Mouse (Mus musculus) CH12.LX (cell line): ENCODE results near the gene Npas1. TPM values are rescaled to one million over a fixed set of nuclear protein-coding genes. Genes with fewer than 3 reads are reported as not detected.

Experiments
- DNase-seq: peaks from one replicate; pipeline ENCODE4 v3.0.0-alpha.2; 2013; ENCODE audit errors: extremely low read depth
- H3K27ac ChIP-seq: 2 replicates; pipeline ENCODE4 v1.5.1; 2012; ENCODE audit warnings: low read depth, mild to moderate bottlenecking, control low read depth, moderate library complexity; ENCODE audit not compliant: insufficient read depth
- H3K27me3 ChIP-seq: replicated peaks from 2 replicates; pipeline ENCODE3; 2012; ENCODE audit warnings: inconsistent platforms
- H3K36me3 ChIP-seq, 2 experiments: replicated peaks in 1 of 2; 2 replicates each; pipeline versions ENCODE3 to v1.6.1; 2012; ENCODE audit warnings: inconsistent platforms in 1 of 2, low read length in 1 of 2, mild to moderate bottlenecking in 1 of 2, mixed read lengths in 1 of 2, moderate library complexity in 1 of 2; ENCODE audit not compliant: control insufficient read depth in 1 of 2, insufficient read depth in 1 of 2
- H3K4me1 ChIP-seq, 2 experiments: 2 replicates each; pipeline ENCODE4 v1.6.1; 2012; ENCODE audit warnings: inconsistent platforms in 1 of 2, moderate library complexity in 1 of 2; ENCODE audit not compliant: insufficient read depth in 2 of 2, control insufficient read depth in 1 of 2
- H3K4me2 ChIP-seq: 2 replicates; pipeline ENCODE4 v1.6.1; 2012; ENCODE audit warnings: low read depth, mild to moderate bottlenecking, control low read depth; ENCODE audit not compliant: poor library complexity, insufficient read depth, severe bottlenecking
- H3K4me3 ChIP-seq, 3 experiments: fragments of 150-350 bp in 1 of 3; sonication (generic) in 1 of 3; replicated peaks in 1 of 3; 2 replicates each; pipeline versions ENCODE3 to v1.5.1; 2011 to 2012; ENCODE audit warnings: low read depth in 2 of 3, low read length in 2 of 3, mild to moderate bottlenecking in 2 of 3, moderate library complexity in 2 of 3, control low read depth in 1 of 3, improper control_type of control experiment in 1 of 3, inconsistent platforms in 1 of 3, mixed read lengths in 1 of 3; ENCODE audit not compliant: poor library complexity in 1 of 3
- H3K79me2 ChIP-seq: replicated peaks from 2 replicates; pipeline ENCODE4 v1.6.1; 2012; ENCODE audit warnings: mild to moderate bottlenecking, moderate library complexity; ENCODE audit not compliant: control insufficient read depth, poor library complexity, insufficient read depth, severe bottlenecking; ENCODE audit errors: extremely low read depth
- H3K9ac ChIP-seq: 2 replicates; pipeline ENCODE4 v1.6.1; 2012; ENCODE audit warnings: low read depth, mild to moderate bottlenecking, control low read depth, moderate library complexity; ENCODE audit not compliant: insufficient read depth
- H3K9me3 ChIP-seq: replicated peaks from 2 replicates; pipeline ENCODE3; 2012; ENCODE audit warnings: low read length, inconsistent platforms, mixed read lengths
- BHLHE40 ChIP-seq: IDR thresholded peaks from 2 replicates; pipeline ENCODE4 v1.6.1; 2011; ENCODE audit warnings: mild to moderate bottlenecking, low read depth, low read length, improper control_type of control experiment
- CHD1 ChIP-seq: IDR thresholded peaks from 2 replicates; pipeline ENCODE4 v1.6.1; 2012; ENCODE audit warnings: low read depth, low read length, improper control_type of control experiment, inconsistent platforms
- CHD2 ChIP-seq: IDR thresholded peaks from 2 replicates; pipeline ENCODE4 v1.6.1; 2011; ENCODE audit warnings: low read length, improper control_type of control experiment
- CTCF ChIP-seq, 2 experiments: IDR thresholded peaks in 1 of 2; conservative IDR thresholded peaks in 1 of 2; 2 replicates each; pipeline ENCODE4 v1.5.1; 2011 to 2012; ENCODE audit warnings: low read depth in 2 of 2, low read length in 2 of 2, improper control_type of control experiment in 1 of 2, inconsistent platforms in 1 of 2, mild to moderate bottlenecking in 1 of 2, moderate library complexity in 1 of 2
- E2F4 ChIP-seq: IDR thresholded peaks from 2 replicates; pipeline ENCODE4 v1.6.1; 2011; ENCODE audit warnings: low read depth, low read length, improper control_type of control experiment; ENCODE audit not compliant: insufficient replicate concordance
- ELF1 ChIP-seq: IDR thresholded peaks from 2 replicates; pipeline ENCODE4 v1.6.1; 2014; ENCODE audit warnings: low read depth, mild to moderate bottlenecking, inconsistent platforms, low read length, improper control_type of control experiment
- ETS1 ChIP-seq: conservative IDR thresholded peaks from 2 replicates; pipeline ENCODE4 v1.6.1; 2012; ENCODE audit warnings: low read depth, mild to moderate bottlenecking, inconsistent platforms, low read length, improper control_type of control experiment, moderate library complexity
- GABPA ChIP-seq: IDR thresholded peaks from 2 replicates; pipeline ENCODE4 v1.6.1; 2012; ENCODE audit warnings: low read depth, low read length, improper control_type of control experiment, inconsistent platforms; ENCODE audit not compliant: insufficient replicate concordance
- HCFC1 ChIP-seq: IDR thresholded peaks from 2 replicates; pipeline ENCODE4 v1.6.1; 2012; ENCODE audit warnings: low read depth, mild to moderate bottlenecking, inconsistent platforms, low read length, improper control_type of control experiment
- IRF4 ChIP-seq: IDR thresholded peaks from 2 replicates; pipeline ENCODE4 v1.6.1; 2014; ENCODE audit warnings: low read depth, mild to moderate bottlenecking, inconsistent platforms, low read length, improper control_type of control experiment
- KAT2A ChIP-seq: IDR thresholded peaks from 2 replicates; pipeline ENCODE4 v1.6.1; 2012; ENCODE audit warnings: low read length, improper control_type of control experiment, inconsistent platforms; ENCODE audit not compliant: insufficient replicate concordance
- MAX ChIP-seq: IDR thresholded peaks from 2 replicates; pipeline ENCODE4 v1.6.1; 2011; ENCODE audit warnings: low read length, improper control_type of control experiment
- MXI1 ChIP-seq: IDR thresholded peaks from 2 replicates; pipeline ENCODE4 v1.6.1; 2011; ENCODE audit warnings: mild to moderate bottlenecking, low read depth, low read length, improper control_type of control experiment
- NELFE ChIP-seq: IDR thresholded peaks from 2 replicates; pipeline ENCODE4 v1.6.1; 2011; ENCODE audit warnings: low read depth, low read length, improper control_type of control experiment
- NRF1 ChIP-seq: IDR thresholded peaks from 2 replicates; pipeline ENCODE4 v1.6.1; 2014; ENCODE audit warnings: low read depth, mild to moderate bottlenecking, inconsistent platforms, low read length, improper control_type of control experiment, moderate library complexity
- POLR2A ChIP-seq: IDR thresholded peaks from 2 replicates; pipeline ENCODE4 v1.6.1; 2011; ENCODE audit warnings: low read depth, mild to moderate bottlenecking, improper control_type of control experiment, low read length
- POLR2AphosphoS2 ChIP-seq: IDR thresholded peaks from 2 replicates; pipeline ENCODE4 v1.6.1; 2011; ENCODE audit warnings: low read depth, low read length, improper control_type of control experiment
- USF1 ChIP-seq: IDR thresholded peaks from 2 replicates; pipeline ENCODE4 v1.6.1; 2014; ENCODE audit warnings: low read depth, mild to moderate bottlenecking, inconsistent platforms, low read length, improper control_type of control experiment
- dilution Hi-C: fragments of 300-500 bp; cut with MboI; formaldehyde crosslinking; loops from 2 replicates; pipeline ENCODE4 v1.14.3; 2020; ENCODE audit warnings: low sequenced_read_pairs; ENCODE audit not compliant: extremely low pct_unique_long_range_greater_than_20kb, extremely low pct_ligation_motif_present
- in situ Hi-C: fragments of 300-500 bp; cut with MboI; formaldehyde crosslinking; loops from 3 replicates; pipeline ENCODE4 v1.14.3; 2019; ENCODE audit warnings: low sequenced_read_pairs, low pct_ligation_motif_present, low pct_unique_long_range_greater_than_20kb, mixed read lengths
- polyA plus RNA-seq: library from polyadenylated mRNA; unstranded; fragments of >175 nt; gene quantifications from 2 replicates; pipeline ENCODE4 v1.2.1, GENCODE M21; 2012; ENCODE audit warnings: low read depth; ENCODE audit not compliant: insufficient read length
- total RNA-seq, 2 experiments: library from RNA; depleted of rRNA; stranded (reverse); fragments of 300-350 nt in 1 of 2; fragments of >200 nt in 1 of 2; gene quantifications; 2 replicates each; pipeline ENCODE4 v1.2.3; 2012 to 2014

Npas1 gene
- total and polyA plus RNA-seq, 3 experiments: 0.08 to 0.56 TPM; not detected in 1

DNA sequence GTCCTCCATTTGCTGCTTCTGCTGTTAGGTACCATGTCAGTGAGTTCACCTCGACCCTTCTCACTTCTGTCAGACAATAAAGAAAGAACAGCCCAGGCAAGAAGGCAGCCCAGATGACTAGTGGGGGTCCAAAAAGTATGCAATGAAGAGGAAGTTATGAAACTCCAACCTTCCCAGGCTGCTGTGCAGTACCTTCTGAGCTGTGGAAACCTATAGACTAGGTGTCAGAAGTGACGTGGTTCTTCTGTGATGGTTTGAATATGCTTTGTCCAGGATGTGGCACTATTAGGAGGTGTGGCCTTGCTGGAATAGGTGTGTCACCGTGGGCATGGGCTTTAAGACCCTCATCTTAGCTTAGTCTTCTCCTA is 27.7 kb upstream of the Npas1 start:
- dilution Hi-C loops (no loop called here), in situ Hi-C loops (loop anchor here (5.0 kb wide), 1 partner anchor 112 kb away; no protein-coding TSS in a partner anchor)
- Histone ChIP-seq H3K9me3 (no peaks in the 10 kb centered on the region), H3K4me1 (peaks cover 0 to 11% of the 10 kb centered on the region in 2 experiments; a peak in 2 of 4 replicates), H3K27ac (no peak overlapping the region), H3K4me2 (no peak overlapping the region), H3K4me3 (no peak overlapping the region), H3K9ac (no peak overlapping the region), H3K27me3 (no peaks in the 10 kb centered on the region), H3K36me3 (peaks cover 41 to 68% of the 10 kb centered on the region in 2 experiments), H3K79me2 (no peaks in the 10 kb centered on the region)
- TF ChIP-seq HCFC1: no peak
- no peak for TF ChIP-seq ELF1
- no peak for DNase-seq

DNA sequence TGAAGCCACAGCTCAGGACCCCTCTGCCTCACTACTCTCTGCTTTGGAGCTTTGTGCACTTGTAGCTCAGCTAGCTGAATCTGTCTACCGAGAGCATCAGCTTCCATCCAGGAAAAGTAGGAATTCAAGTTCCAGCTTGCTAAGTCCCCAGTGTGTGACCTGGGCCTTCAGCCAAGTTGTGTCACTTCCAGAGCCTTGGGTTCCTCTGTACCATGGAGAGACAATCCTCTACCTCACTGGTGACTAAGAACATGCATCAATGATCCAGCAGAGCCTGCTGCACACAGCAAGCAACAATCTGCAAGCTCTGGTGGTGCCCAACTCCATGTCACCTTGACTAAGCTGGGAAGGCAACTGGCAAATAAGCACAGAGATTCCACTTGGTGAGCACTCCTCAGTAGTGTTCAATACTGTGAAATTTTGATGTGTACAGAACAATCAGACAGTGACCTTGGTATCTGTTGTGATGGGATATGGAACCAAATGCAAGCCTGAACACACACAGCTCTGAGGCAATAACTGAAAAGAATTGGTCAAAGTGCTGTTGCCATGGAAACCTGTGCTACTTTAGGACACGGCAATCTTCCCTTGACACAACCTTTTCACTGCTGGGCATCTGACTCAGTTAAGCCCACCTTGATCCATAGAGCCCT is 27.2 kb upstream of the Npas1 start:
- Histone ChIP-seq H3K4me2 (no peak overlapping the region), H3K4me3 (no peak overlapping the region), H3K4me1 (peaks cover 0 to 11% of the 10 kb centered on the region in 2 experiments; a peak in 2 of 4 replicates), H3K9me3 (no peaks in the 10 kb centered on the region), H3K27me3 (no peaks in the 10 kb centered on the region), H3K79me2 (no peaks in the 10 kb centered on the region), H3K36me3 (peaks cover 41 to 73% of the 10 kb centered on the region in 2 experiments), H3K27ac (no peak overlapping the region), H3K9ac (no peak overlapping the region)
- TF ChIP-seq MXI1: no peak
- no peak for TF ChIP-seq GABPA
- no peak for TF ChIP-seq BHLHE40
- no peak for TF ChIP-seq ELF1
- no peak for TF ChIP-seq KAT2A
- TF ChIP-seq CHD1: no peak
- TF ChIP-seq CHD2: no peak
- TF ChIP-seq USF1: no peak
- TF ChIP-seq ETS1: no peak
- no peak for TF ChIP-seq POLR2A
- no peak for TF ChIP-seq MAX
- TF ChIP-seq NRF1: no peak
- no peak for TF ChIP-seq POLR2AphosphoS2
- TF ChIP-seq IRF4: no peak
- TF ChIP-seq NELFE: no peak
- no peak for TF ChIP-seq CTCF (conservative IDR thresholded peaks at IDR 0.05 in 1 of 2, IDR thresholded peaks at IDR 0.05 in 1 of 2; ENCODE audit: low read depth in 2 of 2, low read length in 2 of 2)
- TF ChIP-seq E2F4: no peak
- dilution Hi-C loops: no loop called here
- DNase-seq: no peak
- in situ Hi-C loops: loop anchor here (5.0 kb wide), 1 partner anchor 113 kb away; no protein-coding TSS in a partner anchor
